Mouse (Mus musculus) layer of hippocampus, adult 2 months (tissue): Measurements from ENCODE around the gene Dnah7b. TPM values are rescaled to one million over a fixed set of nuclear protein-coding genes. Genes with fewer than 3 reads are reported as not detected.
A peak's percentile ranks its signal among the peaks of the same experiment; 100 is the strongest.
"Not testable (repeated sequence)": the region's sequence is repeated elsewhere in the genome, so short reads cannot be mapped to it uniquely, and the experiment has no call there.

Experiments used
- DNase-seq, 2 experiments: peaks; one replicate each; pipeline ENCODE4 v3.0.0; 2022; ENCODE audit warnings: low spot score in 2 of 2
- H3K27ac ChIP-seq: fragments of 200-600 bp; 2 replicates; pipeline ENCODE4 v1.8.1; 2022
- H3K4me3 ChIP-seq: fragments of 200-600 bp; 2 replicates; pipeline ENCODE4 v1.8.1; 2022; ENCODE audit warnings: mild to moderate bottlenecking
- CTCF ChIP-seq: fragments of 200-600 bp; conservative IDR thresholded peaks from 2 replicates; pipeline ENCODE4 v1.8.1; 2022; ENCODE audit warnings: antibody characterized with exemption, mild to moderate bottlenecking, moderate library complexity
- total RNA-seq, 2 experiments: library from RNA; stranded (reverse); gene quantifications; 2 replicates each; pipeline ENCODE4 v1.2.3; 2021

Gene Dnah7b
- total RNA-seq, 2 experiments from 2014 or later: 1.5 to 2.0 TPM

- Histone ChIP-seq H3K4me3 (no peak overlapping the region), H3K27ac (no peak overlapping the region)
- TF ChIP-seq CTCF: no peak
- no peak for DNase-seq
Observed at GRCm38 (mm10) chr1:46271927-46272326, 205.8 kb downstream of the Dnah7b start.

- H3K27ac ChIP-seq, DNase-seq, H3K4me3 ChIP-seq: not testable (repeated sequence)
Observed at GRCm38 (mm10) chr1:46278057-46278910, 212.2 kb downstream of the Dnah7b start.

- peak in 1 of 2 experiments; percentile 5 for DNase-seq
- not testable (repeated sequence) for H3K27ac ChIP-seq
Observed at GRCm38 (mm10) chr1:46278911-46279565, 212.9 kb downstream of the Dnah7b start.

GRCm38 (mm10) chr1:46294451-46294850 is 228.3 kb downstream of the Dnah7b start:
- not testable (repeated sequence) for H3K4me3 ChIP-seq, H3K27ac ChIP-seq, DNase-seq

More at GRCm38 (mm10) chr1:46278911-46279565, 212.9 kb downstream of the Dnah7b start:
- not testable (repeated sequence) for H3K4me3 ChIP-seq

GRCm38 (mm10) chr1:46325942-46326341 is 259.8 kb downstream of the Dnah7b start:
- not testable (repeated sequence) for H3K27ac ChIP-seq, DNase-seq, H3K4me3 ChIP-seq

- not testable (repeated sequence) for H3K27ac ChIP-seq, H3K4me3 ChIP-seq, DNase-seq
Observed at GRCm38 (mm10) chr1:46345301-46345700, 279.2 kb downstream of the Dnah7b start.

- H3K4me3 ChIP-seq, H3K27ac ChIP-seq, DNase-seq: not testable (repeated sequence)
Observed at GRCm38 (mm10) chr1:46380641-46381040, 314.5 kb downstream of the Dnah7b start.

GRCm38 (mm10) chr1:46394681-46395297 is 328.7 kb downstream of the Dnah7b start:
- not testable (repeated sequence) for DNase-seq, H3K4me3 ChIP-seq, H3K27ac ChIP-seq

- TF ChIP-seq CTCF: no peak
- Histone ChIP-seq H3K27ac (no peak overlapping the region), H3K4me3 (no peak overlapping the region)
- DNase-seq: no peak
Observed at GRCm38 (mm10) chr1:46408324-46409115, 342.4 kb downstream of the Dnah7b start.

- H3K27ac ChIP-seq, H3K4me3 ChIP-seq, DNase-seq: not testable (repeated sequence)
Observed at GRCm38 (mm10) chr1:46414798-46415197, 348.7 kb downstream of the Dnah7b start.

- TF ChIP-seq CTCF: peak; percentile 81
Observed at GRCm38 (mm10) chr1:46416946-46417345, 350.8 kb downstream of the Dnah7b start.

GRCm38 (mm10) chr1:46418966-46419365 is 352.9 kb downstream of the Dnah7b start:
- H3K4me3 ChIP-seq, DNase-seq, H3K27ac ChIP-seq: not testable (repeated sequence)

More at GRCm38 (mm10) chr1:46416946-46417345, 350.8 kb downstream of the Dnah7b start:
- not testable (repeated sequence) for H3K27ac ChIP-seq, DNase-seq, H3K4me3 ChIP-seq

Other genes starting within 250 kb of the Dnah7b start
- gene Gm5269, start 176.0 kb upstream of the Dnah7b start, total RNA-seq: not detected
- 10 to 100 TPM in 1 of 2 experiments, 1 to 10 TPM in 1; 8.4 to 10.6 TPM for gene Slc40a1, start 139.8 kb upstream of the Dnah7b start, total RNA-seq